28 mouse cellular contexts compared by ENCODE assay signal in genomic region chr4:104432150-104432549, GRCm38 (mm10).
DNase-seq lines count a peak whose midpoint lies in the region; ATAC-seq and TF ChIP-seq lines count a peak whose summit lies in the region.
"Had no signal": no experiment of that assay in that cellular context is flagged by ENCODE, and none has a peak within 500 bp of the region (broad histone marks: within the 10 kb centered on the region; RNA-seq: fewer than 3 reads in every experiment).

No protein-coding gene starts in this region.

- no peak for TF ChIP-seq POLR2A in cerebellum, adult 2 months (IDR thresholded peaks at IDR 0.05; ENCODE audit: borderline replicate concordance, insufficient read depth, low read length)

- ATAC-seq in forebrain, embryonic 15.5 days (replicated peaks), result no peak
- no peak for ATAC-seq in hindbrain, embryonic 15.5 days (ENCODE audit: low FRiP score, low read depth)
- no peak for ATAC-seq in midbrain, embryonic 15.5 days (replicated peaks)
- ATAC-seq in midbrain, postnatal 0 days (ENCODE audit: low FRiP score), result no peak
- ATAC-seq: inflammation-experienced regulatory T-cells, adult 6 months had no signal

- no peak overlapping the region for H3K9ac ChIP-seq in forebrain, embryonic 15.5 days (replicated peaks)
- H3K9ac ChIP-seq in hindbrain, embryonic 15.5 days, result no peak overlapping the region
- no peak overlapping the region for H3K9ac ChIP-seq in midbrain, embryonic 15.5 days
- H3K9ac ChIP-seq in midbrain, postnatal 0 days (replicated peaks; ENCODE audit: low read length, poor library complexity, severe bottlenecking), result no peak overlapping the region
- H3K9ac ChIP-seq: embryonic facial prominence, embryonic 13.5 days; heart, embryonic 12.5 days; limb, embryonic 12.5 days; liver, embryonic 15.5 days; lung, embryonic 14.5 days; midbrain, embryonic 12.5 days; neural tube, embryonic 12.5 days had no signal

- no peak overlapping the region for H3K4me3 ChIP-seq in cerebellum, adult 2 months (replicated peaks; ENCODE audit: insufficient read depth, low read depth, low read length)
- no peak overlapping the region for H3K4me3 ChIP-seq in forebrain, embryonic 15.5 days
- H3K4me3 ChIP-seq in forebrain, embryonic 10.5 days, result no peak overlapping the region
- no peak overlapping the region for H3K4me3 ChIP-seq in hindbrain, embryonic 15.5 days
- H3K4me3 ChIP-seq in hindbrain, embryonic 10.5 days, result no peak overlapping the region
- H3K4me3 ChIP-seq in midbrain, embryonic 15.5 days, result no peak overlapping the region
- H3K4me3 ChIP-seq in midbrain, postnatal 0 days (ENCODE audit: low read depth, low read length), result no peak overlapping the region
- H3K4me3 ChIP-seq: embryonic facial prominence, embryonic 13.5 days; gastrocnemius, adult 2 months; heart, adult 2 months; heart, embryonic 12.5 days; left cerebral cortex, adult 2 months; limb, embryonic 12.5 days; liver, embryonic 15.5 days; midbrain, embryonic 12.5 days; myocyte; neural tube, embryonic 12.5 days had no signal

- no peak for TF ChIP-seq CTCF in cerebellum, adult 2 months (IDR thresholded peaks at IDR 0.05; ENCODE audit: borderline replicate concordance, insufficient read depth, low read depth, low read length)
- TF ChIP-seq CTCF in midbrain, postnatal 0 days (IDR thresholded peaks at IDR 0.05), result no peak

- no peaks in the 10 kb centered on the region for H3K36me3 ChIP-seq in forebrain, embryonic 15.5 days
- no peaks in the 10 kb centered on the region for H3K36me3 ChIP-seq in forebrain, embryonic 10.5 days (replicated peaks)
- no peaks in the 10 kb centered on the region for H3K36me3 ChIP-seq in hindbrain, embryonic 15.5 days
- no peaks in the 10 kb centered on the region for H3K36me3 ChIP-seq in hindbrain, embryonic 10.5 days
- H3K36me3 ChIP-seq in midbrain, embryonic 15.5 days (replicated peaks), result no peaks in the 10 kb centered on the region
- H3K36me3 ChIP-seq in midbrain, postnatal 0 days (ENCODE audit: insufficient read depth, low read length), result 0 out of 2 replicates have a peak, but pooled peaks cover 4% of the 10 kb centered on the region
- H3K36me3 ChIP-seq: embryonic facial prominence, embryonic 13.5 days; G1E; heart, embryonic 12.5 days; limb, embryonic 12.5 days; liver, embryonic 15.5 days; midbrain, embryonic 12.5 days; neural tube, embryonic 12.5 days had no signal

- H3K27ac ChIP-seq in cerebellum, adult 2 months (ENCODE audit: insufficient read depth, low read length), result no peak overlapping the region; the same call in 1 of the 2 replicates
- 0 out of 2 replicates have a peak overlapping the region, but pooled peaks have one; percentile 11 for H3K27ac ChIP-seq in forebrain, embryonic 15.5 days (replicated peaks)
- no peak overlapping the region for H3K27ac ChIP-seq in forebrain, embryonic 10.5 days
- 0 out of 2 replicates have a peak overlapping the region, but pooled peaks have one; percentile 31 for H3K27ac ChIP-seq in hindbrain, embryonic 15.5 days (replicated peaks)
- no peak overlapping the region for H3K27ac ChIP-seq in hindbrain, embryonic 10.5 days
- peak overlapping the region; percentile 43; the same call in 1 of the 2 replicates for H3K27ac ChIP-seq in midbrain, embryonic 15.5 days
- H3K27ac ChIP-seq in midbrain, postnatal 0 days (ENCODE audit: low read depth, low read length), result no peak overlapping the region
- H3K27ac ChIP-seq: embryonic facial prominence, embryonic 13.5 days; gastrocnemius, adult 2 months; heart, adult 2 months; left cerebral cortex, adult 2 months; limb, embryonic 12.5 days; liver, embryonic 15.5 days; midbrain, embryonic 12.5 days; neural tube, embryonic 12.5 days had no signal

- no peaks in the 10 kb centered on the region for H3K9me3 ChIP-seq in forebrain, embryonic 15.5 days
- H3K9me3 ChIP-seq in forebrain, embryonic 10.5 days, result no peaks in the 10 kb centered on the region
- H3K9me3 ChIP-seq in hindbrain, embryonic 15.5 days, result no peaks in the 10 kb centered on the region
- H3K9me3 ChIP-seq in hindbrain, embryonic 10.5 days, result no peaks in the 10 kb centered on the region
- no peaks in the 10 kb centered on the region for H3K9me3 ChIP-seq in midbrain, embryonic 15.5 days
- H3K9me3 ChIP-seq in midbrain, postnatal 0 days (ENCODE audit: low read length), result no peaks in the 10 kb centered on the region
- H3K9me3 ChIP-seq: embryonic facial prominence, embryonic 13.5 days; heart, embryonic 12.5 days; limb, embryonic 12.5 days; liver, embryonic 15.5 days; midbrain, embryonic 12.5 days; neural tube, embryonic 12.5 days had no signal

- H3K27me3 ChIP-seq in cerebellum, adult 2 months (ENCODE audit: control insufficient read depth, insufficient read depth, low read length), result no peaks in the 10 kb centered on the region
- H3K27me3 ChIP-seq in forebrain, embryonic 15.5 days, result no peaks in the 10 kb centered on the region
- H3K27me3 ChIP-seq in forebrain, embryonic 10.5 days (ENCODE audit: poor library complexity, severe bottlenecking), result no peaks in the 10 kb centered on the region
- no peaks in the 10 kb centered on the region for H3K27me3 ChIP-seq in hindbrain, embryonic 15.5 days
- no peaks in the 10 kb centered on the region for H3K27me3 ChIP-seq in hindbrain, embryonic 10.5 days (ENCODE audit: insufficient read depth, poor library complexity, severe bottlenecking)
- no peaks in the 10 kb centered on the region for H3K27me3 ChIP-seq in midbrain, embryonic 15.5 days (replicated peaks)
- H3K27me3 ChIP-seq in midbrain, postnatal 0 days (ENCODE audit: insufficient read depth, low read length), result no peaks in the 10 kb centered on the region
- H3K27me3 ChIP-seq: embryonic facial prominence, embryonic 13.5 days; limb, embryonic 12.5 days; liver, embryonic 15.5 days; midbrain, embryonic 12.5 days; neural tube, embryonic 12.5 days had no signal

- WGBS in cerebellum, adult 2 months, result 55% methylated on average over 11 of the region's 11 CpGs
- WGBS in forebrain, embryonic 15.5 days, result 72% methylated on average over 11 of the region's 11 CpGs
- WGBS in forebrain, embryonic 10.5 days, result 94% methylated on average over 11 of the region's 11 CpGs
- 79% methylated on average over 11 of the region's 11 CpGs for WGBS in hindbrain, embryonic 15.5 days
- WGBS in hindbrain, embryonic 10.5 days, result 90% methylated on average over 11 of the region's 11 CpGs
- 84% methylated on average over 11 of the region's 11 CpGs for WGBS in midbrain, embryonic 15.5 days
- WGBS in midbrain, postnatal 0 days, result 73% methylated on average over 11 of the region's 11 CpGs

- peak; percentile 41 to 53 for DNase-seq in cerebellum, adult 2 months
- no peak for DNase-seq in cerebellum, adult 11 months
- no peak for DNase-seq in forebrain, embryonic 10.5 days (ENCODE audit: extremely low spot score, low spot score)
- no peak for DNase-seq in hindbrain, embryonic 10.5 days (ENCODE audit: low spot score)
- DNase-seq in midbrain, postnatal 0 days (ENCODE audit: low spot score), result no peak
- DNase-seq: adrenal gland, adult 8-10 months; gastrocnemius, adult 2 months; gastrocnemius, postnatal 36 days; heart, adult 2 months; kidney, adult 11 months; kidney, postnatal 14 days; lung, embryonic 14.5 days; lung, postnatal 14 days; thymus, adult 2 months; thymus, postnatal 36 days had no signal

- no peak overlapping the region for H3K4me2 ChIP-seq in forebrain, embryonic 15.5 days (replicated peaks)
- H3K4me2 ChIP-seq in hindbrain, embryonic 15.5 days, result no peak overlapping the region
- no peak overlapping the region for H3K4me2 ChIP-seq in midbrain, embryonic 15.5 days
- H3K4me2 ChIP-seq in midbrain, postnatal 0 days (ENCODE audit: low read depth, low read length, poor library complexity, severe bottlenecking), result no peak overlapping the region
- H3K4me2 ChIP-seq: embryonic facial prominence, embryonic 13.5 days; heart, embryonic 12.5 days; limb, embryonic 12.5 days; liver, embryonic 15.5 days; lung, embryonic 14.5 days; midbrain, embryonic 12.5 days; neural tube, embryonic 12.5 days had no signal

- peaks cover 18% of the 10 kb centered on the region for H3K4me1 ChIP-seq in cerebellum, adult 2 months (ENCODE audit: control insufficient read depth, insufficient read depth, low read length)
- peaks cover 17% of the 10 kb centered on the region for H3K4me1 ChIP-seq in forebrain, embryonic 15.5 days
- peaks cover 29% of the 10 kb centered on the region for H3K4me1 ChIP-seq in forebrain, embryonic 10.5 days
- peaks cover 22% of the 10 kb centered on the region for H3K4me1 ChIP-seq in hindbrain, embryonic 15.5 days (replicated peaks)
- peaks cover 9% of the 10 kb centered on the region; the same call in 1 of the 2 replicates for H3K4me1 ChIP-seq in hindbrain, embryonic 10.5 days (replicated peaks)
- peaks cover 22% of the 10 kb centered on the region for H3K4me1 ChIP-seq in midbrain, embryonic 15.5 days
- peaks cover 4% of the 10 kb centered on the region; the same call in 1 of the 2 replicates for H3K4me1 ChIP-seq in midbrain, postnatal 0 days (ENCODE audit: insufficient read depth, low read length)
- H3K4me1 ChIP-seq: embryonic facial prominence, embryonic 13.5 days; limb, embryonic 12.5 days; liver, embryonic 15.5 days; neural tube, embryonic 12.5 days had no signal

Comparison
In these comparisons a context has a peak if more than half of its experiments do, and no peak if none do; other contexts are left out.
1. DNase-seq: peak in cerebellum, adult 2 months (2 of 2); none in cerebellum, adult 11 months (single experiment), forebrain, embryonic 10.5 days (single experiment), hindbrain, embryonic 10.5 days (single experiment) and midbrain, postnatal 0 days (single experiment).
2. H3K27ac ChIP-seq: peak in forebrain, embryonic 15.5 days (single experiment), hindbrain, embryonic 15.5 days (single experiment) and midbrain, embryonic 15.5 days (single experiment); none in cerebellum, adult 2 months (single experiment), forebrain, embryonic 10.5 days (single experiment), hindbrain, embryonic 10.5 days (single experiment) and midbrain, postnatal 0 days (single experiment).